Mouse (Mus musculus) embryo, embryonic 11.5 days (tissue): ENCODE measurements around the gene Gm21970.

ENCODE experiments used
- DNase-seq: peaks from one replicate; pipeline ENCODE4 v3.0.0-alpha.2; 2012; ENCODE audit warnings: low read depth, low spot score

Gm21970 gene

DNA sequence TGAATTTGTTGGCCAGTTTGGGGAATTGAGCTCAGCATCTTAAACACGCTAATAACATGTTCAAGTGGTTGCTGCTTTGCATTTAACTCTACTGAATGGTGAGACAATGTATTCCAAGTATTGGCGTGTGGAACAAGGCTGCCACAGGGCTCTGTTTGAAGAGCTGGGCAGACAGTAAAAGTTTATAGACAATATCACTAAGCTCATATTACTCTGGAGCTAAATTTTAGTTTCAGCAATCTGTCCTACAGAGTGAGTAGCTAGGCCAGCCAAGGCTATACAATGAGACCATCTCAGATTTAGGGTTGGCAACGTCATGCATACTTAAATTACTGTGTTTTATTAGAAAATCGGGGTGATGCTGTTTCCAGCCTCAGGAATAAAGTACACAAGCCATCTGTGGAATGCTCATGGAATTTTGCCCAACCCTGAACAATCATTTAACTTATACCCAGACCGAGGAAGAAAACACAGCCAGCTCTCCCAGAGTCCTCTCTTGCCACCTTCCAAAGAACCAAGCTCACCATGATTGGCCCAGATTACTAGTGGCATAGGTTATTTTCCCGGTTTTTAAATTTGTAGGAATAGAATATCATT lies 10.1 kb downstream of the Gm21970 start:
- DNase-seq: no peak

GRCm38 (mm10) chr16:91403784-91404183 lies 12.3 kb downstream of the Gm21970 start:
- no peak for DNase-seq

- DNase-seq: no peak
Measured at GRCm38 (mm10) chr16:91404187-91404586, 12.7 kb downstream of the Gm21970 start.

DNA sequence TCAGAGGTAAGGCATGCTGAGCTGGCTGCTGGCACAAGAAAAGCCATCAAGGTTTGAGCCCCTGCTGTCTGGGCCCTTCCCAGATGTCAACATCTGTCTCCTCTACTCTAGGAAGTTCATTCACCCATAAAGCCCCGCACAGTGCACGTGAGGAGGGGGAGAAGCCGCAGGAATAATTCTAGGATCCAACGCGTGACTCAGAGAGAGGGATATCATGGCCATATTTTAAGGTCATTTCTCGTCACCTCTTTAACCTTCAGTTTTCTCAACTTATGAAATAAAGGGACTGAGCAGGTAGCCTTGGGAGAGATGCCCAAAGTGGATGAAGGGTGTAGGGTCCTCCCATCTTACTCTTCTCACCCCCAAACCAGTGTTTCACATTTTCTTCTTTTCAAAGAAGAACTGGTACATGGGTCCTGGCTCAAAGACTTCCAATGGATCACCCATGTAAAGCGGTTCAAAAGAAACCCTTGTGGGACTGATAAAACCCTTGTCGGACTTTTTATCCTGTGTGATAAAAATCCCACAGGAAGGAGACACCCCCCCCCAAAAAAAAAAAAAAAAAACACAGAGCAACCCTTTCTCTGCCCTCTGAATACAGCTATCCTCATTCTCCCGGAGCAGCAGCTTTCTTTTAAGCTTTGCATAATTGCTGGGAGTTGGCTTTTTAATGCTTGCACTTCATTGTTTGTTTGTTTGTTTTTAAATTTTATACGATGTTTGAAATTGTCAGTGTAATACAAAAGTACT lies 13.5 kb downstream of the Gm21970 start:
- DNase-seq: no peak

DNA sequence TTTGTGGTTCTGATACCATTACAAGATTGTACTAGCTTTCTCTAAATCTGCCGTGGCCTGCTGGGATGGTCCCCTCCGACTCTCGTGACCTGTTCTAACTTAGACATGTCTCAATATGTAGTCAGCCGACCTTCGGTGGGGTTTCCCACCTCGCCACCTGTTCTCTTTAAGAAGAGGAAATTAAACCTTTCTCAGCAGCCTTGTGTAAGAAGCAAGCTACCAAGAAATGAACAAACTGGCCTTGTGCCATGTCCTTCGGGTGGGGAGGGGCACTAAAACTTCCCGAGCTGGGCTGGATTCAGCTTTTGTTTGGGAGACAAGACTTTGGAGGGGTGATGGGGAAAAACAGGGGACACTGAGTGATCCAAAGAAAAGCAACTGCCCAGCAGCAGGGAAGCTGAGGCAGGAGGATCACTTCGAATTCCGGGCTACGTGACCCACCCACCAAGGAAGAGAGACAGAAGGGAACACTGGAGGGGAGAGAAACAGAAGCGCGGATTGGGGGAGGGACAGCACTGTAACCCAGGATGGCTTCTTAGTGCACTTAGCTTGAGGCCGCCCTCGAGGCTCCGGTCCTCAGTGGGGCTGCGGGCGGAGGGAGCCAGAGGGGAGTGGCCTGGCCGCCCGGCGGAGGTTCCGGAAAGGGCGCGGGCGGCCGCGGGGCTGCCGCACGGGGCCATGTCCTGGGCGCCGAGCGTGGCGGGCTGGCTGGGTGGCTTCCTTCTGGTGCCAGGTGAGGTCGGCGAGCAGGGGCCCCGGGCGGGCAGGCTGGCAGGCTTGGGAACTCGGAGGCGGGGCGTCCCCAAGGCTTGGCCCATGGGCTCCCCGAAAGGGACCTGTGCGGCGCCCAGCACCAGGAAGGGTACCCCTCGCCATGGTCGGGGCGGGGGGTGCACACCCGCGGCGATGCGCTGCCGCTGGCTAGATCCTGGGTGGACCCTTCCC lies 14.4 kb downstream of the Gm21970 start, which contains the start of gene Il10rb:
Il10rb (plus strand) TSS at position 525 of the 945 bp plus-strand sequence.
- DNase-seq: no peak

GRCm38 (mm10) chr16:91406585-91407220 lies 15.2 kb downstream of the Gm21970 start:
- DNase-seq: no peak

- no peak for DNase-seq
Measured at GRCm38 (mm10) chr16:91413102-91413844, 21.8 kb downstream of the Gm21970 start.

GRCm38 (mm10) chr16:91415391-91416189 lies 24.1 kb downstream of the Gm21970 start:
- no peak for DNase-seq

DNA sequence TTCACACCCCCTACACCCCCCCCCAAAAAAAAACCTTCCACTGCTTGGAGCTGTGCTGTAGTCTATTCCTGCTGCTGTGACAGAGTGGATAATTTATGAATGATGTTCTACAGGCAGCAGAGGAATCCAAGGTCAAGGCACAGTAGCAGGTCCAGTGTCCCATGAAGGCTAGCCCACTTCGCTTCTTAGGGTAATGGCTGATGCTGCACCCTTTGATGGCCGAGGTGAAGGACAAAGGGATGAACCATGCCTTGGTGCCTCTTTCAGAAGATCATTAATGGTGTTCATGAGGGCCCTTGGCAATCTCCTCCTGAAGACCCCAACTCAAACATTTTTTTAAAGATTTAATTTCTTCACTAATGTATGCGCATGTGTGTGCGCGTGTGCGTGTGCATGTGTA lies 24.8 kb downstream of the Gm21970 start:
- no peak for DNase-seq

- no peak for DNase-seq
Measured at GRCm38 (mm10) chr16:91416938-91417337, 25.4 kb downstream of the Gm21970 start.

DNA sequence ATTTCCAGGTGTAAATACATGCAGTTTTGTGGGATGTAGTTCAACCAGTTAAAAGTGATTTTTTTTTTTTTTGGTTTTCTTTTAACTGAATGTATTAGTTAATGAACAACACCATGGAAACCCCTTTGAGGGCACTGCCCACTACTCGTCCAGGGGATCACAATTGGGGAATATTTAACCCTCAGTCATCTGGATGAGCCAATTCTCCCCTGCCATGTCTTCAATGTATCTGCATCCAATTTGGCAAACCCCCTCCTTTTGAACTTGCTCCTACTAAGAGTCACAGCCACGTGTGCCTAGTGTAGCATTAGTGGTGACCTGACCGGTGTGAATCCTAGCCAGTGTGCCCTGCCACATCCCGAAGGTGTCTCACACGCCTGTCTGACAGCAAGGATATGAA lies 27.0 kb downstream of the Gm21970 start:
- DNase-seq: no peak

DNA sequence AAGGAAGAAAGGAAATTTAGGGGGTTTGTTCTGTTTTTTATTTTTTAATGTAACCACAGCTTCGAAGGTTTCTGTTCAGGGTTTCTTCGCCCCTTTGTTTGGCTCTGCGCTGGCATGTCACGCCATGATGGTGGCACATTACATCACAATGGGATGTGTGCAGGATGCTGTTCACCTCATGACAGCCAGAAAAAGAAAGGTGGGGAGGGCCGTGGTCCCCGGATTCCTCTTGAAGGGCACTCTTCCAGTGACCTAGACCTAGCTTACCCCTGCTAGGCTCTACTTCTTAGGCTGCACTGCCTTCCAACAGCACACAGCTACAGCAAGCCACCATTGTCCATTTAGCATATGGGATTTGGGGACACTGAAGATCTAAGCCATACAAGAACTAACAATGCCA lies 34.3 kb downstream of the Gm21970 start:
- DNase-seq: no peak

GRCm38 (mm10) chr16:91426586-91426985 lies 35.1 kb downstream of the Gm21970 start:
- no peak for DNase-seq

GRCm38 (mm10) chr16:91427461-91427860 lies 35.9 kb downstream of the Gm21970 start:
- no peak for DNase-seq

DNA sequence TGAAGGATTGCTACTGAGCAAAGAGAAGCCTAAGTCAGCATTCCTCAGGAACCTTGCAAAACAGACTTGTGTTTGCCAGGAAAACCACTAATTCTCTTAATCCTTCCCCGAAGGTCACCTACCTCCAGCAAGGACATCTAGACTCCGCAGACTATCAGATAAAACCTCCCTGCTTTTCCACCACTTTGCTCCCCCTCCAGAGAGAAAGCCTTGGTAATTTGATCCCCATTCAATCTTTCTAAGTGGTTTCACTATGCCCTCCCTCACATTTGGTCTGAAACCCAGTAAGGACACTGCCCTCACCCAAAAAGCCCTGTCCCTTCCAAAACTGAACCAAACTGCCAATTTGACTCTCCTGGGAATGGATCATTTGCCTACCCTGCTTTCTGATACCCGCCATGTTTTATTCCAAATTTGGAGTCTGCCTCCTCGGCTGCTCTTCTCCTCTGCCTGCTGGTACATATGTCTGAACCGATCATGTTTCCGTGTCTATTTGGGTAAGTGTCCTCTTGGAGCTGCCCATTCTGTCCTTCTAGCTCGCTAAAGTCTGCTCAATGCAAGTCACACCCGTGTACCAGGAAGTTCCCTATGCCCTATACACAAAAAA lies 36.8 kb downstream of the Gm21970 start:
- DNase-seq: no peak

DNA sequence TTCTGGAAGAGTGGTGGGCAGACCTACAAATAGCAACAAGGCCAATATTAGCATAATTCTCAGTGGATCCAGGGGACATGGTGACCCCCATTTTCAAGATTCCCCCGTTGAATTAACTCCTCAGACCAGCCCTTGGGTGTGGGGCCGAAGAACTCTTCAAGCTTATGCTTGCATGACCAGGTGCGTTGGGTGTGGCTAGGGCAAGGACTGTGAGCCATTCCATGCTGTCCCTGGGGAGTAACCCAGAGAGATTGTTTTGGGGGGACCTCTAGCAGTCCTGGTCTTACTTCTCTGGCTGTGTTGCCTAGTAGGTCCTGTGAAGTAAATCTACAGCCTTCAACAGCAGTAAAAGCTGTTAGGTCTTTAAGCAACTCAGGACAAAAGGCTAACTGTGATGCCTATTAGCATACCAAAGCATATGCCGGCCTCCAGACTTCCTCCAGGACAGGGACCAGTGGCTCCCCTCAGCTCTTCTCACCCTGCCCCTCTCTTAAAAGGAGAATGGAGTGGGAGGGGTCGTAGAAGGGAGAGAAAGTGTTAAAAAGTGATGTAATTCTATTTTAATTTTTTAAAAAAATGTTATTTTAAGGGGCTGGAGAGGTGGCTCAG lies 41.3 kb downstream of the Gm21970 start:
- no peak for DNase-seq

GRCm38 (mm10) chr16:91433329-91433933 lies 41.9 kb downstream of the Gm21970 start:
- DNase-seq: no peak

- no peak for DNase-seq
Measured at GRCm38 (mm10) chr16:91434119-91434518, 42.6 kb downstream of the Gm21970 start.

GRCm38 (mm10) chr16:91438081-91438480 lies 46.6 kb downstream of the Gm21970 start:
- no peak for DNase-seq
